In genomic region chr3:135211805-135212657, GRCm38 (mm10) we compare ENCODE assay signal across 8 mouse cellular contexts. TPM values are rescaled to one million over a fixed set of nuclear protein-coding genes. Genes with fewer than 3 reads are reported as not detected.
DNase-seq lines count a peak whose midpoint lies in the region; ATAC-seq and TF ChIP-seq lines count a peak whose summit lies in the region.

TSS of gene Cenpe (plus strand) at chr3:135212537.

- no peak for TF ChIP-seq CTCF in liver, embryonic 14.5 days (IDR thresholded peaks at IDR 0.05; ENCODE audit: low read depth)
- TF ChIP-seq CTCF in stomach, postnatal 0 days (IDR thresholded peaks at IDR 0.05; ENCODE audit: low read depth): peak; percentile 31

- H3K9ac ChIP-seq in heart, embryonic 15.5 days: peak within 1 kb of the TSS; percentile 74
- H3K9ac ChIP-seq in liver, embryonic 14.5 days (replicated peaks): peak within 1 kb of the TSS; percentile 90
- H3K9ac ChIP-seq in neural tube, embryonic 11.5 days (ENCODE audit: low read length): peak within 1 kb of the TSS; percentile 78
- peak within 1 kb of the TSS; percentile 64 for H3K9ac ChIP-seq in stomach, postnatal 0 days (ENCODE audit: low read length)

- H3K27me3 ChIP-seq in forebrain, embryonic 10.5 days (ENCODE audit: poor library complexity, severe bottlenecking): no peaks in the 10 kb centered on the region
- H3K27me3 ChIP-seq in heart, embryonic 15.5 days: no peaks in the 10 kb centered on the region
- no peaks in the 10 kb centered on the region for H3K27me3 ChIP-seq in liver, embryonic 14.5 days (ENCODE audit: control insufficient read depth, insufficient read depth, low read length)
- no peaks in the 10 kb centered on the region for H3K27me3 ChIP-seq in neural tube, embryonic 11.5 days (ENCODE audit: control insufficient read depth, insufficient read depth, low read length)
- H3K27me3 ChIP-seq in stomach, postnatal 0 days (ENCODE audit: control insufficient read depth, insufficient read depth, low read length): no peaks in the 10 kb centered on the region

- peaks cover 28% of the 10 kb centered on the region for H3K4me1 ChIP-seq in forebrain, embryonic 10.5 days
- peaks cover 15% of the 10 kb centered on the region for H3K4me1 ChIP-seq in heart, embryonic 15.5 days (replicated peaks)
- H3K4me1 ChIP-seq in liver, embryonic 14.5 days (replicated peaks; ENCODE audit: control insufficient read depth in 2 of 2, insufficient read depth in 2 of 2, low read length in 1 of 2): peaks cover 5 to 11% of the 10 kb centered on the region in 2 experiments
- peaks cover 3% of the 10 kb centered on the region; the same call in 1 of the 2 replicates for H3K4me1 ChIP-seq in neural tube, embryonic 11.5 days (ENCODE audit: control insufficient read depth, insufficient read depth, low read length)
- H3K4me1 ChIP-seq in stomach, postnatal 0 days (replicated peaks; ENCODE audit: control insufficient read depth, insufficient read depth): peaks cover 3% of the 10 kb centered on the region; the same call in 1 of the 2 replicates

- TF ChIP-seq EP300 in liver, embryonic 14.5 days (IDR thresholded peaks at IDR 0.05; ENCODE audit: low read depth): no peak
- TF ChIP-seq EP300 in stomach, postnatal 0 days (optimal IDR thresholded peaks at IDR 0.05): no peak

- peak within 1 kb of the TSS; percentile 84 for H3K4me3 ChIP-seq in forebrain, embryonic 10.5 days
- H3K4me3 ChIP-seq in heart, embryonic 15.5 days: peak within 1 kb of the TSS; percentile 99
- H3K4me3 ChIP-seq in liver, embryonic 14.5 days (ENCODE audit: insufficient read depth in 1 of 2, low read depth in 2 of 2, low read length in 2 of 2): peak within 1 kb of the TSS; percentile 79 to 96
- peak within 1 kb of the TSS; percentile 92 for H3K4me3 ChIP-seq in neural tube, embryonic 11.5 days (ENCODE audit: low read depth, low read length)
- peak within 1 kb of the TSS; percentile 88 for H3K4me3 ChIP-seq in stomach, postnatal 0 days (ENCODE audit: low read depth, low read length)

- peak within 1 kb of the TSS; percentile 96 for H3K27ac ChIP-seq in forebrain, embryonic 10.5 days
- peak within 1 kb of the TSS; percentile 77 for H3K27ac ChIP-seq in heart, embryonic 15.5 days
- H3K27ac ChIP-seq in liver, embryonic 14.5 days: peak within 1 kb of the TSS; percentile 47
- H3K27ac ChIP-seq in neural tube, embryonic 11.5 days (ENCODE audit: low read depth, low read length): no peak within 1 kb of the TSS
- peak within 1 kb of the TSS; percentile 71 for H3K27ac ChIP-seq in stomach, postnatal 0 days (replicated peaks)

- peak; percentile 86 for ATAC-seq in heart, embryonic 15.5 days (replicated peaks; ENCODE audit: insufficient number of reproducible peaks, insufficient read depth, low FRiP score, low read depth)
- peak; percentile 91 for ATAC-seq in liver, embryonic 14.5 days (ENCODE audit: insufficient read depth)
- ATAC-seq in neural tube, embryonic 11.5 days (ENCODE audit: insufficient read depth, low FRiP score, low TSS enrichment): peak; percentile 95
- ATAC-seq in stomach, postnatal 0 days (ENCODE audit: low FRiP score, low TSS enrichment): peak; percentile 94

- peak within 1 kb of the TSS; percentile 83 for H3K4me2 ChIP-seq in heart, embryonic 15.5 days
- peak within 1 kb of the TSS; percentile 89 for H3K4me2 ChIP-seq in liver, embryonic 14.5 days (ENCODE audit: low read depth)
- peak within 1 kb of the TSS; percentile 69 for H3K4me2 ChIP-seq in neural tube, embryonic 11.5 days (ENCODE audit: low read depth)
- H3K4me2 ChIP-seq in stomach, postnatal 0 days (replicated peaks; ENCODE audit: low read depth): peak within 1 kb of the TSS; percentile 88

- peaks cover 25% of the 10 kb centered on the region for H3K36me3 ChIP-seq in forebrain, embryonic 10.5 days (replicated peaks)
- H3K36me3 ChIP-seq in heart, embryonic 15.5 days: peaks cover 12% of the 10 kb centered on the region
- peaks cover 22% of the 10 kb centered on the region for H3K36me3 ChIP-seq in liver, embryonic 14.5 days (replicated peaks; ENCODE audit: control insufficient read depth, insufficient read depth, low read depth)
- H3K36me3 ChIP-seq in neural tube, embryonic 11.5 days (ENCODE audit: control insufficient read depth, insufficient read depth, low read length): 0 out of 2 replicates have a peak, but pooled peaks cover 4% of the 10 kb centered on the region
- H3K36me3 ChIP-seq in stomach, postnatal 0 days (ENCODE audit: control insufficient read depth, insufficient read depth, low read length): peaks cover 3% of the 10 kb centered on the region; the same call in 1 of the 2 replicates

- WGBS in forebrain, embryonic 10.5 days: 8% methylated on average over 29 of the region's 29 CpGs
- 4% methylated on average over 29 of the region's 29 CpGs for WGBS in heart, embryonic 15.5 days
- WGBS in liver, embryonic 14.5 days (ENCODE audit: insufficient replicate concordance): 7% methylated on average over 29 of the region's 29 CpGs
- 7% methylated on average over 29 of the region's 29 CpGs for WGBS in neural tube, embryonic 11.5 days
- 3% methylated on average over 28 of the region's 29 CpGs for WGBS in stomach, postnatal 0 days

- H3K9me3 ChIP-seq in forebrain, embryonic 10.5 days: no peaks in the 10 kb centered on the region
- H3K9me3 ChIP-seq in heart, embryonic 15.5 days (replicated peaks): no peaks in the 10 kb centered on the region
- no peaks in the 10 kb centered on the region for H3K9me3 ChIP-seq in liver, embryonic 14.5 days (ENCODE audit: control insufficient read depth, low read length)
- no peaks in the 10 kb centered on the region for H3K9me3 ChIP-seq in neural tube, embryonic 11.5 days (ENCODE audit: control insufficient read depth, low read length)
- H3K9me3 ChIP-seq in stomach, postnatal 0 days (ENCODE audit: control insufficient read depth, low read length): no peaks in the 10 kb centered on the region

- peak; percentile 85 to 87 for DNase-seq in CD8-positive naive resting alpha-beta T cell, adult 2 months (ENCODE audit: low read depth in 2 of 2, low spot score in 2 of 2)
- peak; percentile 87 for DNase-seq in c-Kit-positive CD71-negative TER-119-negative erythroid progenitor cells, embryonic 14.5 days (ENCODE audit: low read depth)
- DNase-seq in forebrain, embryonic 10.5 days (ENCODE audit: extremely low spot score, low spot score): peak; percentile 94
- DNase-seq in kidney, postnatal 25 days: peak; percentile 94 to 95
- DNase-seq in liver, embryonic 14.5 days (ENCODE audit: low read depth in 3 of 3, low spot score in 3 of 3): peak; percentile 87 to 88 (median 88)
- DNase-seq in neural tube, embryonic 11.5 days (ENCODE audit: low spot score): peak; percentile 93
- DNase-seq in stomach, postnatal 0 days (ENCODE audit: low spot score): peak; percentile 95

RNA-seq across cellular contexts. Expression of gene Cenpe, which starts in this region (rescaled TPM):
- polyA plus RNA-seq in forebrain, embryonic 10.5 days (2016; fragmentation: Nextera tagmentation; extraction: Ambion mirVana): 41.9 and 42.1 TPM in 2 replicates
- 14.7 and 15.2 TPM in 2 replicates for polyA plus RNA-seq in heart, embryonic 15.5 days (2015; fragmentation: Nextera tagmentation; extraction: Ambion mirVana)
- 9.2 and 24.2 TPM in 2 replicates for polyA plus RNA-seq in liver, embryonic 14.5 days (2012; rRNA removed)
- polyA plus RNA-seq in liver, embryonic 14.5 days (2014; fragmentation: Nextera tagmentation; extraction: Ambion mirVana): 22.0 and 22.9 TPM in 2 replicates
- 37.1 and 38.6 TPM in 2 replicates for polyA plus RNA-seq in neural tube, embryonic 11.5 days (2014; fragmentation: Nextera tagmentation; extraction: Ambion mirVana)
- polyA plus RNA-seq in stomach, postnatal 0 days (2015; fragmentation: Nextera tagmentation; extraction: Ambion mirVana): 3.9 and 4.8 TPM in 2 replicates
